Mouse (Mus musculus): ENCODE results near the gene Asb16. TPM values are rescaled to one million over a fixed set of nuclear protein-coding genes. Genes with fewer than 3 reads are reported as not detected.
A peak's percentile ranks its signal among the peaks of the same experiment; 100 is the strongest.

Asb16 gene
- polyA plus RNA-seq, 1 experiment from 2014 or later, result 0.22 TPM

DNA sequence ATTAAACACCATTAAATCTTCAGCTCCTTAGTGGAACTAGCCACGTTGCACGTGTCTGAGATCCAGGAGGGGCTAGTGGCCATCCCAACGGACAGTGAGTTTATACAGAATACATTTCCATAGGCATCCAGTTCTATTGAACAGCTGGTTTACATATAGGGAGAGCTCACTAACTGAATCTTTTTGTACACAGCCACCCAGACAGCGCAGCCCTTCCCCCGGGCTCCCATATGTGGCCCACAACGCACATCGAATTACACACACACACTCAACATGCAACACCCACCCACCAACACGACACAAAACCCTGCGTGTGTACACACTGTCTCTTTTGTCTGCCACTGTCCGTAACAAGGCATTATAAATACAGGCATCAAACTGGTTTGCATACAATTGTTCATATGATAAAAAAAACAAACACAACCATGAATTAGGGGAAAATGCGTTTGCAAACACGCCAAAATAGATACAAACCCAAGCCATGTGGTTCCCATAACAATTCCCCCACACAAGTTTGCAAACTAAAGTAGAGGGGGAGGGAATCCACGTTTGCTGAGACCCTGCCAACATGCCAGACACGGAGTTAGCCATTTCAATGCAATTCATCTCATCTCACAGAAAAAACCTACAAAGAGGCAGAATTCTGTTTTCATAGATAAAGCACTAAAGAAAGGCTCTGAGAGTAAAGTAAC lies 22.8 kb upstream of the Asb16 start:
- Histone ChIP-seq H3K9ac (peak overlapping the region; percentile 68), H3K27me3 (peaks cover 3% of the 10 kb centered on the region), H3K4me2 (replicated peaks) (peak overlapping the region; percentile 79), H3K27ac (0 out of 2 replicates have a peak overlapping the region, but pooled peaks have one; percentile 28), H3K4me3 (peak overlapping the region; percentile 42), H3K4me1 (peaks cover 29% of the 10 kb centered on the region), H3K9me3 (no peaks in the 10 kb centered on the region), H3K36me3 (peaks cover 2% of the 10 kb centered on the region; the same call in 1 of the 2 replicates)
- 47% methylated on average over 14 of the region's 14 CpGs for WGBS
- no peak for ATAC-seq (ENCODE audit: low FRiP score, low read depth)

DNA sequence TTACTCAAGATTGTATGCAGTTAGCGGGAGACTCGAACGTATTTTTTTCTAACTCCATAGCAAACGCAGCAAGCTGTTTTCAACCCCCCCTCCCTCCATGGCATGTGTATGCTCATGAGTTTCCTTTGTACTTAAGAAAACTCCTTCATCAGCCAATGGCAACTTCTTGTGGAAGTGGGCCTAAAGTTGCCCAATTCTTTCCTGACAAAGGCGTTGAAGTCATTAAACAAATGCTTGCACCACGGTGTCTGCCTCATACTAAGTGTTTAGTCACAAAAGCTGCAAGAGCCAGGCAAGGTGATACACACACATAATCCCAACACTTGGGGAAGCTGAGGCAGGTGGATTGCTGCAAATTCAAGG lies 22.3 kb upstream of the Asb16 start:
- Histone ChIP-seq H3K4me1 (peaks cover 29% of the 10 kb centered on the region), H3K36me3 (peaks cover 8% of the 10 kb centered on the region), H3K9ac (no peak overlapping the region), H3K9me3 (no peaks in the 10 kb centered on the region), H3K27me3 (peaks cover 3% of the 10 kb centered on the region), H3K4me2 (replicated peaks) (no peak overlapping the region), H3K4me3 (no peak overlapping the region), H3K27ac (no peak overlapping the region)
- no peak for ATAC-seq (ENCODE audit: low FRiP score, low read depth)
- WGBS, result 77% methylated on average over 6 of the region's 6 CpGs

DNA sequence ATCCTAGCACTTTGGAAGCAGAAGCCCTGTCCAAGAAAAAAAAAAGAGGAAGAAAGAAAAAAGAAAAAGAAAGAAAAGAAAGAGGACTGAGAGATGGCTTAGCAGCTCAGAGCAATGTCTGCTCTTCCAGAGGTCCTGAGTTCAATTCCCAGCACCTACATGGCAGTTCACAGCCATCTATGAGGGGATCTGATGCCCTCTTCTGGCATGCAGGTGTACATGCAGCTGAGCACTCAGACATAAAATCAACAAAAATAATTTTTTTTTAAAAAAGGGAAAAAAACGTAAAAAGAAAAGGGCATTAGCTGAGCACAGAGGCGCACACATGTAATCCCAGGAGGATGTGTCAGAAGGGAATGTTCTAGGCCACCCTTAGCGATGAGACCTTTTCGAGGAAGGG lies 21.7 kb upstream of the Asb16 start:
- Histone ChIP-seq H3K27me3 (peaks cover 3% of the 10 kb centered on the region), H3K27ac (no peak overlapping the region), H3K4me3 (no peak overlapping the region), H3K4me2 (replicated peaks) (no peak overlapping the region), H3K36me3 (peaks cover 13% of the 10 kb centered on the region), H3K9me3 (no peaks in the 10 kb centered on the region), H3K9ac (no peak overlapping the region), H3K4me1 (peaks cover 29% of the 10 kb centered on the region)
- 85% methylated on average over 4 of the region's 4 CpGs for WGBS
- ATAC-seq (ENCODE audit: low FRiP score, low read depth), result no peak

DNA sequence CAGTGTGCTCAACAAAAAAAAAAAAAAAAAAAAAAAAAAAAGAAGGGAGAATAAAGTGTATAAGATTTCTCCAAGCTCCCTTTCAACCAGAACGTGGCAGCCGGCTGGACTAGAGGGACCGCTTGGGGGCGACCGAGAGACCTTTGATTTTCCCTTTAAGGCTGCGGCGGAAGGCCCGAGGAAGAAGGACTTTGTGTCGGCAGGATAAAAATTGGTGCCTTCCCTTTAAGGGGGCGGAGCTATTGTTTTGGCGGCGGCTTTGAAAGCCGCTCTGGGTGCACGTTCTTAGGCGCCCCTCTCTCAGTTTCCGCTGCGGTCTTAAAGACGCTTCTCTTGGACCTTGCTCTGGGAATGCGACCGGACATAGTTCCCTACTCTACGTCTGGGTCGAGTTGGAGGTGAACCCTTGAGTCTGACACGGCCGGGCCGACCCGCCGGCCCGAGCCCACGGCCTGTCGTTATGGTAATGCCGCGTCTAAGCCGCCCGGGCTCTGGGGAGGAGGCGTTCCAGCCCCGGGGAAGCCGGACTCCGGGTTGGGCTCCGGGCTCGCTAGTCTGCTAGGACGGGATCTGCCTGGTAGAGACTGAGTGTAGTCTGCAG lies 19.8 kb upstream of the Asb16 start, which contains the start of gene BC030867:
Gene BC030867, plus strand, starts transcription at position 253 of the 601 bp plus-strand sequence.
- peak within 1 kb of the TSS; percentile 93 for H3K4me2 ChIP-seq (replicated peaks)
- WGBS, result under 1% methylated on average over 41 of the region's 41 CpGs
- peak within 1 kb of the TSS; percentile 73 for H3K4me3 ChIP-seq
- no peaks in the 10 kb centered on the region for H3K9me3 ChIP-seq
- H3K9ac ChIP-seq, result peak within 1 kb of the TSS; percentile 79
- peaks cover 3% of the 10 kb centered on the region for H3K27me3 ChIP-seq
- H3K4me1 ChIP-seq, result peaks cover 29% of the 10 kb centered on the region
- H3K36me3 ChIP-seq, result peaks cover 18% of the 10 kb centered on the region
- no peak within 1 kb of the TSS for H3K27ac ChIP-seq
- ATAC-seq (ENCODE audit: low FRiP score, low read depth), result peak; percentile 55

DNA sequence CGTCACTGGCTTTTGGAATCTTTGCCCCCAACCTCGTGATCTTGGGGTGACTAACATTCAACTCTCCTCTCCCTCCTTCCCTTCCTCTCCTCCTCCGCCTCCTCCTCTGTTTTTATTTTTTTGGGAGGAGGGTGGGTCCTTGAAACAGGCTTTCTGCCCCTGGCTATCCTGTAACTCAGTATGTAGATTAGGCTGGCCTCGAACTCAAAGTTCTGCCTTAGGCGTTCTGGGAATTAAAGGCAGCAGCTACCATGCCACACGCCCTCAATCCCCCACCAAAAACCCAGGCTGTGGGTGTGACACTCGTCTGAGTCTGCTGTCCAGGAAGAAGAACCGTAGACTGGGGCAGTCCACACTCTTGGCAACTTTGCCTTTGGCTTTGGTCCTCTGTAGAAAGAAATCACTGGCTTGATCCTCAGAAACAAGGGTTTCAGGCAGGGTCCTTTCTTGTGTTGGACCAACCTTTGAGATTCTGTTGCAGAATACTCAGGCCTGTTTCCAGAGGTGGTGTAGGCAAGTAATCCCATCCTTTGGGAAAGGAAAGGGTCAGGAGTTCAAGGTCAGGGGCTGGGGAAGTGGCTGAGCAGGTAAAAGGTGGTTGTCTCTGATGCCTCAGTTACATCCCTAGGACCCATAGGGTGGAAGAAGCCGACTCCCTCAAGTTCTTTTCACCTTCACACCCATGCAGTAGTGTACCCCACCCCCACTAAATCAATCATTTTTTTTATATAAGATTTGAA lies 19.0 kb upstream of the Asb16 start:
- ATAC-seq (ENCODE audit: low FRiP score, low read depth), result no peak
- WGBS, result 11% methylated on average over 9 of the region's 9 CpGs
- H3K9me3 ChIP-seq, result no peaks in the 10 kb centered on the region

DNA sequence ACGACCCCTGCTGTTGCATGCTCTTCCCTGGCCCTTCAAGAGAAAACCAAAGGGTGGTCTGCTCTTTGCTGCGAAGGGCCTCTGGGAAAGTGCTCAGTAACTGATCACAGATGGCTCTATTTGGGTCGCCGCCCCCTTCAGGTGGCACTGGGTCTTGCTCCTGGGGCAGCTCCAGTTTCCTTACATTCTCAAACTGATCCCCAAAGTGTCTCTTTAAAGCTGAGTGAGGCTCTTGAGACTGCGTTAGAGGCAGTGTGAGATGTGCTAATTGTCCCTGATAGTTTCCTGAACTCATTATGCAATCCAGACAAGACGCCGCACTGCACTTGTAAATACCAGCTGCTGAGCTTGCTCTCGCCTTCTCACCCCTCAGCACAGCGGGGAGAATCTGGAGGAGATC lies 11.0 kb upstream of the Asb16 start:
- Histone ChIP-seq H3K27ac (peak overlapping the region; percentile 52; the same call in 1 of the 2 replicates), H3K4me3 (no peak overlapping the region), H3K4me1 (peaks cover 18% of the 10 kb centered on the region), H3K9me3 (no peaks in the 10 kb centered on the region), H3K36me3 (peaks cover 60% of the 10 kb centered on the region), H3K27me3 (no peaks in the 10 kb centered on the region), H3K4me2 (replicated peaks) (peak overlapping the region; percentile 11), H3K9ac (peak overlapping the region; percentile 43; the same call in 1 of the 2 replicates)
- peak; percentile 57; the same call in 1 of the 2 replicates for ATAC-seq (ENCODE audit: low FRiP score, low read depth)
- 29% methylated on average over 9 of the region's 9 CpGs for WGBS

More for the DNA sequence above, 19.0 kb upstream of the Asb16 start:
- H3K4me3 ChIP-seq, result peak overlapping the region; percentile 73
- peak overlapping the region; percentile 79 for H3K9ac ChIP-seq
- no peak overlapping the region for H3K27ac ChIP-seq
- peaks cover 26% of the 10 kb centered on the region for H3K4me1 ChIP-seq
- peaks cover 1% of the 10 kb centered on the region for H3K27me3 ChIP-seq
- H3K36me3 ChIP-seq, result peaks cover 22% of the 10 kb centered on the region
- peak overlapping the region; percentile 93 for H3K4me2 ChIP-seq (replicated peaks)

DNA sequence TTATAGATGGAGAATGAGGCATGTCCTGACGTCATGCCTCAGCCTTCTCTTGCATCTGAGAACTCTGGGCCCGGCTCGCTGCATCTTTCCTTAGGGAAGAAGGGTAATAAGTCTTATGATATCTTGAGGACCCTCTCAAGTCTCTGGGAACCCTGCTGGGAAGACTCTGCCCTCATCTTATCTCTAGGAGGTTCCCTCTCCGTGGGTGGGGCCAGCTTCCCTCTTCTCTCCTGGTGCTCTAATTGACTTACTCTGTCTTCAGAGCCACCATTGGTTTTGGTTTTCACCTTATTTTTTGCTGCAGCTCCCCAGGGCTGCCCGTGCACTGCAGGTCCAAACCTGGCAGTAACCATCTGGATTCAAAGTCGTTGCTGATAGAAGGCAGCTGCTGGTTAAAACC lies 10.4 kb upstream of the Asb16 start:
- Histone ChIP-seq H3K4me2 (replicated peaks) (no peak overlapping the region), H3K4me1 (peaks cover 18% of the 10 kb centered on the region), H3K9ac (no peak overlapping the region), H3K27ac (no peak overlapping the region), H3K36me3 (peaks cover 62% of the 10 kb centered on the region), H3K27me3 (no peaks in the 10 kb centered on the region), H3K9me3 (no peaks in the 10 kb centered on the region), H3K4me3 (no peak overlapping the region)
- ATAC-seq (ENCODE audit: low FRiP score, low read depth), result no peak
- 71% methylated on average over 6 of the region's 6 CpGs for WGBS

DNA sequence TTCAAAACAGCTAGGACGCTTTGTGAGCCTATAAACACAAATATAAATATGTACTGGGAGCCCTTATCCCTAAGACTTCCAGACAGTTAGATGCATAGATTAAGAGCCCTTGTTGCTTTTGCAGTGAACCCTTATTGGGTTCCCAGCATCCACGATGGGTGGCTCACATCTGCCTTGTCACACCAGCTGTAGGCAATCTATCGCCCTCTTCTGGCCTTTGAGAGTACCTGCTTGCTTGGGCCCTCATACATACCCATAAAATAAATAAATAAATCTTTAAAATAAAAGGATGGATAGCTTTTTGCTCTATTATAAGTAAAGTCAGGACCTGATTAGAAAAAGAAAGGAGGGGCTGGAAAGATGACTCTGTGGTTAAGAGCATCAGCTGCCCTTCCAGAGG lies 10.0 kb upstream of the Asb16 start:
- no peak for ATAC-seq (ENCODE audit: low FRiP score, low read depth)

DNA sequence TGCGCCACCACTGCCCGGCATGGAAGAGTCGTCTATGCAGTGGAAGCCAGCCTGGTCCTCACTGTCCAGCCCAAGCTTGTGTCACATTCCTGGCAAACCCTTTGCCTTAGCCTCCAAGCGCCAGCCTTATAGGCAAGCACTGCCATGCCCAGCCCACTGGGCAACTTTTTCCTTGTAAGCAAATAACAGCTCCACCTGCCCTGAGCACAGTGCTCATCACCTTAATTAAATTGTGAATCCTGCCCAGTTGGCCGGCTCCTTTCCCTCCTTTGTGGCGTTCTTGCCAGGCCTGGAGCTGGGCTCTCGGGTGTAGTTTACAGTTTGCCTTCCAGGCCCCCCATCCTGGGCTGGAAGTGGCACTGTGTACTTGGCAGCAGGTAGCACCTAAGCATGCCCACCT lies 5.3 kb upstream of the Asb16 start:
- H3K27ac ChIP-seq, result no peak overlapping the region
- no peaks in the 10 kb centered on the region for H3K9me3 ChIP-seq
- H3K9ac ChIP-seq, result no peak overlapping the region
- H3K27me3 ChIP-seq, result no peaks in the 10 kb centered on the region
- 94% methylated on average over 7 of the region's 7 CpGs for WGBS
- H3K4me1 ChIP-seq, result peaks cover 11% of the 10 kb centered on the region
- ATAC-seq (ENCODE audit: low FRiP score, low read depth), result no peak
- H3K4me2 ChIP-seq (replicated peaks), result no peak overlapping the region
- H3K36me3 ChIP-seq, result peaks cover 53% of the 10 kb centered on the region
- no peak overlapping the region for H3K4me3 ChIP-seq

More for the DNA sequence above, 10.0 kb upstream of the Asb16 start:
- Histone ChIP-seq H3K27me3 (no peaks in the 10 kb centered on the region), H3K4me3 (no peak overlapping the region), H3K4me2 (replicated peaks) (no peak overlapping the region), H3K27ac (no peak overlapping the region), H3K36me3 (peaks cover 66% of the 10 kb centered on the region), H3K4me1 (peaks cover 18% of the 10 kb centered on the region), H3K9me3 (no peaks in the 10 kb centered on the region), H3K9ac (no peak overlapping the region)
- 86% methylated on average over 3 of the region's 3 CpGs for WGBS

DNA sequence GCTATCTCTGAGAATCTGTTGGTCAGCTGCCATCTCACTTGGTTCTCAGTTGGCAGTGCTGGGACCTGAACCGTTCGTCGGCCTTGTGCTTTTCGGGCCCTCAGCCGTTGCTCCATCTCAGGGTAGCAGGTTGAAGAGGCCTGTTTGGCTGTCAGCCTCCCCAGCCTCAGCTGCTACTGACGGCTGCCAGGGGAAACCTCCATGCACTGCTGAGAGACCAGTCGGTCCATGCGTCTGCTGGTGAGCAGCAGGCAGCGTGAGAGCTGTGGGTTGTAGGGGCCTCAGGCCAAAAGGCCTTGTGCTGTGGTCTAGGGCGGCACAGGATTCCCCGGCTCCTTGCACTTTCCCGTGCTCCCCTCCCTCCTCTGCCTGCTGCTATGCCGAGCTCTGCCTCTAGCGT lies 2.7 kb upstream of the Asb16 start:
- H3K27ac ChIP-seq, result no peak overlapping the region
- no peaks in the 10 kb centered on the region for H3K27me3 ChIP-seq
- no peak for ATAC-seq (ENCODE audit: low FRiP score, low read depth)
- H3K9ac ChIP-seq, result peak overlapping the region; percentile 45; the same call in 1 of the 2 replicates
- H3K36me3 ChIP-seq, result peaks cover 35% of the 10 kb centered on the region
- peaks cover 11% of the 10 kb centered on the region for H3K4me1 ChIP-seq
- no peak overlapping the region for H3K4me2 ChIP-seq (replicated peaks)
- no peaks in the 10 kb centered on the region for H3K9me3 ChIP-seq
- H3K4me3 ChIP-seq, result no peak overlapping the region
- WGBS, result 67% methylated on average over 14 of the region's 14 CpGs

DNA sequence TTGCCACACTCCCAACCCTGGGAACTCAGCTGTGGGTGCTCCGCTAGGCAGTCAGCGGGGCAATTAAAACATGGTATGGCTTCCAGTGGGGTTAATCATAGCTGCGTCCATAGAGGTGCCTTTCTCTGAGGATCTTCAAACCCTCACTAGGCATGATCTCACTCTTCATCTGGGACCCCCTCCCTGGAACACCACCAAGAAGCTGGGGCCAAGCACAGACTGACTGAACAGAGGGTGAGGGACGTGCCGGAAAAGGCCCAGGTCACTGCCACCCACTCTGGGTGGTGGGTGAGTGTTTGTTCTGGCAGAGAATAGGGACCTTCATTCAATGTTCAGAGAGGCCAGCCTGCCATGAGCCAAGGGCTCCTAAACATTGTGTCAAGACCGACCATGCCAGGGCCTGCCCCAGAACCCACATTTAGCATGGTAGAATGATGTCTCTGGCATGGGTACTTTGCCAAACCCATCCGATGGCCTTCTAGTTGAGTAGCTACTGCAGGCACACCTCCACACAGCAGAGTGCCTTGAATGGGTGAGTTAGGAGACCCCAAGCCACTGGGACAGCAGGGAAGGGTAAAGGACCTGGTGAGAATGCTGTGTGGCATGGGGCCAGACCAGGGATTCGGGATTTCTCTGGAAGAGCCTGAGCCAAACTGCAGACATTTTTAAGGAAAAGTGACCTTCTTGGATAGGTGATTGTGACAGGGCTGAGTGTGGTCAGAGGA lies 1.8 kb upstream of the Asb16 start:
- Histone ChIP-seq H3K36me3 (peaks cover 28% of the 10 kb centered on the region), H3K27me3 (no peaks in the 10 kb centered on the region), H3K4me1 (peaks cover 11% of the 10 kb centered on the region), H3K4me2 (replicated peaks) (peak overlapping the region; percentile 34; the same call in 1 of the 2 replicates), H3K27ac (no peak overlapping the region), H3K4me3 (no peak overlapping the region), H3K9ac (no peak overlapping the region), H3K9me3 (no peaks in the 10 kb centered on the region)
- no peak for ATAC-seq (ENCODE audit: low FRiP score, low read depth)
- WGBS, result 87% methylated on average over 8 of the region's 8 CpGs
